Mouse (Mus musculus): ENCODE data around the gene Dpp3. TPM values are rescaled to one million over a fixed set of nuclear protein-coding genes. Genes with fewer than 3 reads are reported as not detected.
"Not testable (repeated sequence)": the region's sequence is repeated elsewhere in the genome, so short reads cannot be mapped to it uniquely, and the experiment has no call there.

Dpp3 gene
- polyA plus RNA-seq (2015; fragmentation: Nextera tagmentation; extraction: Ambion mirVana): 59.2 and 60.0 TPM in 2 replicates

DNA sequence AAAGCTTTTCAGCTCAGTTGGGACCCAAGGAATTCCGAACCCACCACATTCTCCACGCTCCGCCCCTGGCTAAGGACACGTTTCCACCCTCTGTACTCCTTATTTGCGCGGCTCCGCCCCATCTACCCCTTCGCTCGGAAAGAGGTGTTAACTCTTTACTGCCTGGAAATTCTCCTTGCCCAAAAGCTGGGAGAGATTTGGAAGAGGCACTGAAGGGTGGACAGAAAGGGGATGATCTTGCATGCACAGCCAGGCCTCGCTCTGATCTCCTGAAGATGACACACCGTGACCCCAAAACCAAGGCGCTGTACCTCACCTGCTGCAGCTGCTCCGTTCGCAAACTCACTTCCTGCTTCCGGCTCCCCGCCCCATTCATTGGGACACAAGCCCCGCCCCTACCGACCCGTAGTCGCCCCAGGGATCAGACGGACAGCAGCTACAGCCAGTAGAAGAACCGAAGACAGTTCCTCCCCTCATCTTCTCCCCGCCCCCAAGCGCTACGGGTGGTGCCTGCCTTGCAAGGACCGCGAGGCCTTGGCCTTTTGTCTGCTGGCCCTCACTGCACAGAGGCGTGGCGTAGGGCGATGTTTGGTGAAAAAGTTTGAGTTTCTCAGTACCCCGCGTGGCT, at the start of gene Dpp3:
Gene Dpp3, minus strand, starts transcription at position 384 of the 628 bp plus-strand sequence.
- peak within 1 kb of the TSS; percentile 69 for H3K4me2 ChIP-seq (replicated peaks; ENCODE audit: low read depth)
- WGBS: under 1% methylated on average over 32 of the region's 32 CpGs
- ATAC-seq: peak; percentile 99
- H3K9me3 ChIP-seq (ENCODE audit: control insufficient read depth): no peaks in the 10 kb centered on the region
- H3K27me3 ChIP-seq (replicated peaks; ENCODE audit: control insufficient read depth, insufficient read depth, low read length): no peaks in the 10 kb centered on the region
- 0 out of 2 replicates have a peak, but pooled peaks have one; percentile 4 for TF ChIP-seq CTCF (IDR thresholded peaks at IDR 0.05; ENCODE audit: low read depth)
- peak within 1 kb of the TSS; percentile 59 for H3K4me3 ChIP-seq (ENCODE audit: low read depth, low read length)
- peak within 1 kb of the TSS; percentile 45 for H3K9ac ChIP-seq (ENCODE audit: low read depth, low read length)
- H3K36me3 ChIP-seq (ENCODE audit: control insufficient read depth, insufficient read depth): peaks cover 14% of the 10 kb centered on the region
- H3K27ac ChIP-seq (ENCODE audit: low read depth, low read length): peak within 1 kb of the TSS; percentile 28; the same call in 1 of the 2 replicates
- no peaks in the 10 kb centered on the region; the same call in 1 of the 2 replicates for H3K4me1 ChIP-seq (replicated peaks; ENCODE audit: control insufficient read depth, insufficient read depth, low read length)

DNA sequence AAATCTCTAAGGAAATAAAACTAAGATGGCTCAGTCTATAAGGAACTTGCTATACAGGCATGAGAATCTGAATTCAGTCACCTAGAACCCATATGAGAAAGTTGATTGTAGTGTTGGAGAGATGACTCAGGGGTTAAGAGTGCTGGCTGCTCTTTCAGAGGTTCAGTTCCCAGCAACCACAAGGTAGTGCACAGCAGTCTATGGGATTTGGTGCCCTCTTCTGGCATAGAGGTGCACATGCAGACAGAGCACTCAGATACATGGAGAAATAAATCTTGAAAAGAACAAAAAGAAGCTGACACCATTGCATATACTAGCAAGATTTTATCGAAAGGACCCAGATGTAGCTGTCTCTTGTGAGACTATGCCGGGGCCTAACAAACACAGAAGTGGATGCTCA, 40.1 kb upstream of the Dpp3 start:
- H3K27ac ChIP-seq (ENCODE audit: low read depth, low read length): no peak overlapping the region
- no peak overlapping the region for H3K4me3 ChIP-seq (ENCODE audit: low read depth, low read length)
- no peak for ATAC-seq
- no peaks in the 10 kb centered on the region for H3K27me3 ChIP-seq (replicated peaks; ENCODE audit: control insufficient read depth, insufficient read depth, low read length)
- no peak overlapping the region for H3K4me2 ChIP-seq (replicated peaks; ENCODE audit: low read depth)
- peaks cover 20% of the 10 kb centered on the region; the same call in 1 of the 2 replicates for H3K36me3 ChIP-seq (ENCODE audit: control insufficient read depth, insufficient read depth)
- H3K9ac ChIP-seq (ENCODE audit: low read depth, low read length): no peak overlapping the region
- H3K9me3 ChIP-seq (ENCODE audit: control insufficient read depth): no peaks in the 10 kb centered on the region
- H3K4me1 ChIP-seq (replicated peaks; ENCODE audit: control insufficient read depth, insufficient read depth, low read length): no peaks in the 10 kb centered on the region
- peak; percentile 66 for TF ChIP-seq CTCF (IDR thresholded peaks at IDR 0.05; ENCODE audit: low read depth)
- 80% methylated on average over 2 of the region's 2 CpGs for WGBS

DNA sequence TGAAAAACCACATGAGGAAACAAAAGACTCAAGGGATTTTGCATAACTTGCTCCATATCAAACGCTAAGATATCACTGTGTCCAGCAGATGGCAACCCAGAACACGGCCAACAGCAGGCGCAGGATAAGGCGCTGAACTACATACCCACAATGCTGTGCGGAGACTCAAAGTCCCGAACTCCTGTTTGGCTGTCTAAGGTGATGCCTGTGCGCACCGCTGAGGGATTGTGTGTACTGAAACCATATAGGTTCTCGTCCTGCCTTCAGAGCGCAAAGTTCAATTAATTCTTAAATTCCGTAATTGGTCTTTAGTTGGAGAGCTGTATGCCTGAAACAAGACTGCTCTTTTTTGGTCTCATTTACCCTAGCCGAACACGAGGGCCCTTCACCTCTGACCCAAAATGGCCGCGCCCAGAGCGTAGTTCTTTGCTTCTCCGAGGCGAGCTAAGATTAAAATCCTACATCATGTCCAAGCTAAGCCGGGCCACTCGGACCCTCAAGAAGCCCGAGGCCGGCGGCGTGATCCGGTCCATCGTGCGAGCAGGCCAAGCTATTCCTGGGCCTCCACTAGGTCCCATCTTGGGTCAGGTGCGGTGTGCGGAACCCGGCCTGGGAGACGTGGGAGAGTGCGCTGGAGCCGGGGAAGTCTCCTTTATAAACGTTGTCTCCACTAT, 34.0 kb upstream of the Dpp3 start, which contains the start of gene Mrpl11:
Gene Mrpl11, plus strand, starts transcription at position 220 of the 674 bp plus-strand sequence.
- H3K4me3 ChIP-seq (ENCODE audit: low read depth, low read length): peak within 1 kb of the TSS; percentile 82
- WGBS: under 1% methylated on average over 34 of the region's 34 CpGs
- peak within 1 kb of the TSS; percentile 73 for H3K4me2 ChIP-seq (replicated peaks; ENCODE audit: low read depth)
- ATAC-seq: peak; percentile 94
- H3K4me1 ChIP-seq (replicated peaks; ENCODE audit: control insufficient read depth, insufficient read depth, low read length): peaks cover 3% of the 10 kb centered on the region; the same call in 1 of the 2 replicates
- H3K27me3 ChIP-seq (replicated peaks; ENCODE audit: control insufficient read depth, insufficient read depth, low read length): no peaks in the 10 kb centered on the region
- TF ChIP-seq CTCF (IDR thresholded peaks at IDR 0.05; ENCODE audit: low read depth): peak; percentile 96
- peak within 1 kb of the TSS; percentile 62; the same call in 1 of the 2 replicates for H3K27ac ChIP-seq (ENCODE audit: low read depth, low read length)
- H3K36me3 ChIP-seq (ENCODE audit: control insufficient read depth, insufficient read depth): peaks cover 20% of the 10 kb centered on the region; the same call in 1 of the 2 replicates
- H3K9me3 ChIP-seq (ENCODE audit: control insufficient read depth): no peaks in the 10 kb centered on the region
- H3K9ac ChIP-seq (ENCODE audit: low read depth, low read length): peak within 1 kb of the TSS; percentile 78

DNA sequence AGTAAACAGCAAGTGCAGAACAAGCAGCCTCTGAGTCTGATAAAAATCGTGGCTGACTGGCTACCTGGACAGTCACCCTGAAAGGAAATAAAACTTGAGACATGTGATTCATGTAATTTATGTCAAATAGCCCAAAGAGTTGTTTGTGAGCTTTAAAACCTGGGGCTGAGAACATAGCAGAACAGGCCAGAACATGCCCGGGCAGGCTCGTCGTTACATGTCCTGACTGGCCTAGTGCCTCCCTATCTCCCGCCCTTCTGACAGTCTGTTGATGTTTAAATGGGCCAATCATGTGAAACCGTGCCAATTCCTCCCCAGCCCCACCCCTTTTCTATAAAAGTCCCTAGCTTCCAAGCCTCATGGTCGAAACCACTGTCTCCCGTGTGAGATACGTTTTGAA, 20.6 kb upstream of the Dpp3 start:
- H3K27ac ChIP-seq (ENCODE audit: low read depth, low read length); ATAC-seq; H3K9me3 ChIP-seq (ENCODE audit: control insufficient read depth); H3K4me1 ChIP-seq (replicated peaks; ENCODE audit: control insufficient read depth, insufficient read depth, low read length); H3K4me2 ChIP-seq (replicated peaks; ENCODE audit: low read depth); H3K4me3 ChIP-seq (ENCODE audit: low read depth, low read length); H3K27me3 ChIP-seq (replicated peaks; ENCODE audit: control insufficient read depth, insufficient read depth, low read length); H3K9ac ChIP-seq (ENCODE audit: low read depth, low read length); H3K36me3 ChIP-seq (ENCODE audit: control insufficient read depth, insufficient read depth): not testable (repeated sequence)
- WGBS: 72% methylated on average over 9 of the region's 9 CpGs

DNA sequence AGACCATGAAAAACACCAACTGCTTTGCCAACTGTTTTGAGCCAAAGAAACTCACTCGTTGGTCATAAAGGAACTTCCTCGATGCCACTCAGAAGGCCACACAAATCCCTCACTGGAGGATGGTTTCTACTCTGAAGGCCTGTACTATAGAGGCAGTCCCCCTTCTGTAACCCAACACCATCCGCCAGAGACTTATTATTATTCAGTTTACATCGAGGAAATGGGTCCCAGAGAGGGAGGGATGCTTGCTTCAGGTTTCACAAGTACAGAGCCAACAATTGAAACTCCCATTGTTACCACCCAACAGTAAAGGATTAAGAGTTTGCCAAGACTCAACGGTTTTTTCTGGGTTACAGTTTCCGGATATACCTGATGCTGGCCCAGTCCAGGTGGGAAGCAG, 17.5 kb upstream of the Dpp3 start:
- H3K27ac ChIP-seq (ENCODE audit: low read depth, low read length): no peak overlapping the region
- H3K4me2 ChIP-seq (replicated peaks; ENCODE audit: low read depth): no peak overlapping the region
- H3K9me3 ChIP-seq (ENCODE audit: control insufficient read depth): no peaks in the 10 kb centered on the region
- TF ChIP-seq CTCF (IDR thresholded peaks at IDR 0.05; ENCODE audit: low read depth): no peak
- WGBS: 57% methylated on average over 6 of the region's 6 CpGs
- 0 out of 2 replicates have a peak, but pooled peaks cover 3% of the 10 kb centered on the region for H3K4me1 ChIP-seq (replicated peaks; ENCODE audit: control insufficient read depth, insufficient read depth, low read length)
- H3K27me3 ChIP-seq (replicated peaks; ENCODE audit: control insufficient read depth, insufficient read depth, low read length): no peaks in the 10 kb centered on the region
- no peak for ATAC-seq
- H3K4me3 ChIP-seq (ENCODE audit: low read depth, low read length): no peak overlapping the region
- H3K9ac ChIP-seq (ENCODE audit: low read depth, low read length): no peak overlapping the region
- no peaks in the 10 kb centered on the region for H3K36me3 ChIP-seq (ENCODE audit: control insufficient read depth, insufficient read depth)

DNA sequence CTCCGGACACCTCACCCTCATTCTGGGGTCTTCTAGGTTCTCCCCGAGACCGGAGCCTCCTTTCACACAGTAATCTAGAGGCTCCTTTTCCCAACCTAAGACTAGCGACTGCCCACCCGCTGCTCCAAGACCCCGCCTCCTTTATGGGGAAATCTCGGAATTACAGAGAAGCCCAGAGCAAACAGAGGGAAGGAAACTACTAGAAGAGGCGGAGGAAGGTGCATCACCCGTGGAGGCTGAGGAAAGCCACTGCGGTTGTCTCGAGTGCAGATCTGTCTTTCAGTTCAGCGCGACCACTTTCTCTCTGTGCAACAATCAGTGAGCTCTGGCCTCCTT, 15.1 kb upstream of the Dpp3 start:
- peak overlapping the region; percentile 60 for H3K4me3 ChIP-seq (ENCODE audit: low read depth, low read length)

More for the DNA sequence above, 15.1 kb upstream of the Dpp3 start:
- Histone ChIP-seq H3K9me3 (ENCODE audit: control insufficient read depth) (no peaks in the 10 kb centered on the region), H3K36me3 (ENCODE audit: control insufficient read depth, insufficient read depth) (no peaks in the 10 kb centered on the region), H3K4me2 (replicated peaks; ENCODE audit: low read depth) (peak overlapping the region; percentile 99), H3K9ac (ENCODE audit: low read depth, low read length) (peak overlapping the region; percentile 37; the same call in 1 of the 2 replicates), H3K27me3 (replicated peaks; ENCODE audit: control insufficient read depth, insufficient read depth, low read length) (no peaks in the 10 kb centered on the region), H3K4me1 (replicated peaks; ENCODE audit: control insufficient read depth, insufficient read depth, low read length) (0 out of 2 replicates have a peak, but pooled peaks cover 3% of the 10 kb centered on the region), H3K27ac (ENCODE audit: low read depth, low read length) (no peak overlapping the region)
- TF ChIP-seq CTCF (IDR thresholded peaks at IDR 0.05; ENCODE audit: low read depth): no peak
- ATAC-seq: peak; percentile 53
- WGBS: 3% methylated on average over 13 of the region's 13 CpGs

Data from intestine, postnatal 0 days (tissue).